ENCODE assay signal across 10 mouse cellular contexts in the genomic region with DNA sequence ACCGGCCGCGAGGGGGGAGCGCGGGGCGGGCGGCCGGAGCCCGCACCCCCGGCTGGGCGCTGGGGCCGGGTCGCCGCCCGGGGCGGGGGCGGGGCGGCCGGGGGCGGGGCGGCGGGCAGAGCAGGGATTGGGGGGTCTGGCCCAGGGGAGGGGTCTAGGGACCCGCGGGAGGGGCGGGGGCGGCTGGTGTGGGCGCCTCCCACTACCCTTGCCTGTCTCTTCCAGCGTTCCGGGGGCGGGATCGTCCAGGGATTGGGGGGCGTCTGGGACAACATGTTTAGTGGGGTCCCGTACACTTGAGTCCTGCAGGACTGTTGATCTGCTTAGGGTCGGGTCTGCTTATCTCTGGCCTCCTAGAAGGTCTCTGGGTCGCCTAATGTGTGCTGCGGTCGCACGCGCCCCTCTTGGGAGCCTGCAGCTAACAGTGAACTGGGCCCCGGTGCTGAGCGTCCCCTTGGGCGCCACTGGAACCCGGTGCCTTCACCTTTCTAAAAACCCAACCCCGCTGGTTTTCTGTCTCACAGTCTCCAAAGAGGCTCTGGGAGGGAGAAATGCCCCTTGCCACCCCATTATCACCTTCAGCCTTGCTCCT. TPM values are rescaled to one million over a fixed set of nuclear protein-coding genes. Genes with fewer than 3 reads are reported as not detected.
DNase-seq lines count a peak whose midpoint lies in the region; ATAC-seq and TF ChIP-seq lines count a peak whose summit lies in the region.
"Had no signal": no experiment of that assay in that cellular context is flagged by ENCODE, and none has a peak within 500 bp of the region (broad histone marks: within the 10 kb centered on the region; RNA-seq: fewer than 3 reads in every experiment).

No protein-coding gene starts in this region.

- DNase-seq in lung, postnatal 25 days (ENCODE audit: low spot score) = no peak
- DNase-seq in stomach, postnatal 0 days (ENCODE audit: low spot score) = no peak
- DNase-seq in B cell, adult 2 months = no peak
- no peak for DNase-seq in layer of hippocampus, adult 18-20 months (ENCODE audit: low spot score in 2 of 2)
- DNase-seq: cerebellum, adult 9-11 months; gastrocnemius, postnatal 14 days had no signal

- WGBS in lung, embryonic 15.5 days = 2% methylated on average over 21 of the region's 44 CpGs
- WGBS in forebrain, embryonic 16.5 days = 3% methylated on average over 20 of the region's 44 CpGs
- WGBS in liver, embryonic 12.5 days (ENCODE audit: insufficient replicate concordance) = under 1% methylated on average over 17 of the region's 44 CpGs
- 7% methylated on average over 13 of the region's 44 CpGs for WGBS in stomach, postnatal 0 days

- no peak for ATAC-seq in lung, embryonic 15.5 days (ENCODE audit: borderline replicate concordance, extremely low read depth, low FRiP score, low TSS enrichment)
- ATAC-seq in forebrain, embryonic 16.5 days = no peak
- ATAC-seq in liver, embryonic 12.5 days = no peak
- no peak for ATAC-seq in stomach, postnatal 0 days (ENCODE audit: low FRiP score, low TSS enrichment)

- H3K9ac ChIP-seq in lung, embryonic 15.5 days = no peak overlapping the region
- H3K9ac ChIP-seq in forebrain, embryonic 16.5 days (replicated peaks; ENCODE audit: low read depth, low read length) = no peak overlapping the region
- no peak overlapping the region for H3K9ac ChIP-seq in liver, embryonic 12.5 days
- no peak overlapping the region for H3K9ac ChIP-seq in stomach, postnatal 0 days (ENCODE audit: low read length)

- peak overlapping the region; percentile 93 for H3K4me2 ChIP-seq in lung, embryonic 15.5 days
- H3K4me2 ChIP-seq in forebrain, embryonic 16.5 days (ENCODE audit: low read length) = peak overlapping the region; percentile 64
- H3K4me2 ChIP-seq in liver, embryonic 12.5 days = peak overlapping the region; percentile 68
- peak overlapping the region; percentile 72 for H3K4me2 ChIP-seq in stomach, postnatal 0 days (replicated peaks; ENCODE audit: low read depth)

- TF ChIP-seq EP300 in stomach, postnatal 0 days (optimal IDR thresholded peaks at IDR 0.05) = no peak

- H3K36me3 ChIP-seq in lung, embryonic 15.5 days = no peaks in the 10 kb centered on the region
- H3K36me3 ChIP-seq in forebrain, embryonic 16.5 days (ENCODE audit: control insufficient read depth, insufficient read depth) = no peaks in the 10 kb centered on the region
- H3K36me3 ChIP-seq in liver, embryonic 12.5 days = peaks cover 6% of the 10 kb centered on the region
- H3K36me3 ChIP-seq in stomach, postnatal 0 days (ENCODE audit: control insufficient read depth, insufficient read depth, low read length) = no peaks in the 10 kb centered on the region

- no peak for TF ChIP-seq CTCF in stomach, postnatal 0 days (IDR thresholded peaks at IDR 0.05; ENCODE audit: low read depth)

- H3K4me1 ChIP-seq in lung, embryonic 15.5 days = peaks cover 42% of the 10 kb centered on the region
- peaks cover 28% of the 10 kb centered on the region for H3K4me1 ChIP-seq in forebrain, embryonic 16.5 days (replicated peaks; ENCODE audit: control insufficient read depth, insufficient read depth, low read length)
- H3K4me1 ChIP-seq in liver, embryonic 12.5 days = peaks cover 48% of the 10 kb centered on the region
- no peaks in the 10 kb centered on the region; the same call in 1 of the 2 replicates for H3K4me1 ChIP-seq in stomach, postnatal 0 days (replicated peaks; ENCODE audit: control insufficient read depth, insufficient read depth)

- peak overlapping the region; percentile 46 for H3K4me3 ChIP-seq in lung, embryonic 15.5 days
- H3K4me3 ChIP-seq in forebrain, embryonic 16.5 days (replicated peaks; ENCODE audit: low read length) = peak overlapping the region; percentile 40
- H3K4me3 ChIP-seq in liver, embryonic 12.5 days = peak overlapping the region; percentile 46
- H3K4me3 ChIP-seq in stomach, postnatal 0 days (ENCODE audit: low read depth, low read length) = peak overlapping the region; percentile 46

- H3K27ac ChIP-seq in lung, embryonic 15.5 days = no peak overlapping the region
- H3K27ac ChIP-seq in forebrain, embryonic 16.5 days (ENCODE audit: low read length) = no peak overlapping the region
- H3K27ac ChIP-seq in liver, embryonic 12.5 days = no peak overlapping the region
- H3K27ac ChIP-seq in stomach, postnatal 0 days (replicated peaks) = no peak overlapping the region

- H3K9me3 ChIP-seq in lung, embryonic 15.5 days = no peaks in the 10 kb centered on the region
- H3K9me3 ChIP-seq in forebrain, embryonic 16.5 days (ENCODE audit: control insufficient read depth, low read length) = no peaks in the 10 kb centered on the region
- H3K9me3 ChIP-seq in liver, embryonic 12.5 days (replicated peaks) = no peaks in the 10 kb centered on the region
- H3K9me3 ChIP-seq in stomach, postnatal 0 days (ENCODE audit: control insufficient read depth, low read length) = no peaks in the 10 kb centered on the region

- peaks cover 83% of the 10 kb centered on the region for H3K27me3 ChIP-seq in lung, embryonic 15.5 days
- H3K27me3 ChIP-seq in forebrain, embryonic 16.5 days (replicated peaks; ENCODE audit: control insufficient read depth, insufficient read depth, low read length) = peaks cover 70% of the 10 kb centered on the region
- H3K27me3 ChIP-seq in liver, embryonic 12.5 days (replicated peaks) = peaks cover 91% of the 10 kb centered on the region
- H3K27me3 ChIP-seq in stomach, postnatal 0 days (ENCODE audit: control insufficient read depth, insufficient read depth, low read length) = peaks cover 28% of the 10 kb centered on the region; the same call in 1 of the 2 replicates

RNA-seq across cellular contexts. Expression of gene Fgf8, which starts 0.4 kb away (rescaled TPM):
- not detected in 2 replicates for polyA plus RNA-seq in lung, embryonic 15.5 days (2015; fragmentation: Nextera tagmentation; extraction: Ambion mirVana)
- polyA plus RNA-seq in forebrain, embryonic 16.5 days (2015; fragmentation: Nextera tagmentation; extraction: Ambion mirVana) = 0.31 and 0.43 TPM in 2 replicates
- not detected in 2 replicates for polyA plus RNA-seq in liver, embryonic 12.5 days (2016; fragmentation: Nextera tagmentation; extraction: Ambion mirVana)
- not detected in 2 replicates for polyA plus RNA-seq in stomach, postnatal 0 days (2015; fragmentation: Nextera tagmentation; extraction: Ambion mirVana)
- total RNA-seq in layer of hippocampus, adult 18-20 months (2021) = not detected
- total RNA-seq: gastrocnemius, postnatal 14 days; liver, adult 2 months had no signal
- polyA plus RNA-seq: liver, adult 2 months had no signal

RNA-seq across cellular contexts. Expression of gene Npm3, which starts 6.3 kb away (rescaled TPM):
- 17.0 and 17.2 TPM in 2 replicates for polyA plus RNA-seq in lung, embryonic 15.5 days (2015; fragmentation: Nextera tagmentation; extraction: Ambion mirVana)
- polyA plus RNA-seq in forebrain, embryonic 16.5 days (2015; fragmentation: Nextera tagmentation; extraction: Ambion mirVana) = 6.7 and 10.6 TPM in 2 replicates
- polyA plus RNA-seq in liver, embryonic 12.5 days (2016; fragmentation: Nextera tagmentation; extraction: Ambion mirVana) = 13.7 and 14.8 TPM in 2 replicates
- 9.9 and 10.9 TPM in 2 replicates for polyA plus RNA-seq in stomach, postnatal 0 days (2015; fragmentation: Nextera tagmentation; extraction: Ambion mirVana)
- total RNA-seq in layer of hippocampus, adult 18-20 months (2021) = 10 to 100 TPM in 1 of 2 experiments, 1 to 10 TPM in 1; 9.6 to 11.3 TPM

RNA-seq across cellular contexts. Expression of gene Mgea5, which starts 40.6 kb away (rescaled TPM):
- polyA plus RNA-seq in lung, embryonic 15.5 days (2015; fragmentation: Nextera tagmentation; extraction: Ambion mirVana) = 44.7 and 51.9 TPM in 2 replicates
- 77.0 and 90.5 TPM in 2 replicates for polyA plus RNA-seq in forebrain, embryonic 16.5 days (2015; fragmentation: Nextera tagmentation; extraction: Ambion mirVana)
- 34.8 and 37.9 TPM in 2 replicates for polyA plus RNA-seq in liver, embryonic 12.5 days (2016; fragmentation: Nextera tagmentation; extraction: Ambion mirVana)
- 16.5 and 19.0 TPM in 2 replicates for polyA plus RNA-seq in stomach, postnatal 0 days (2015; fragmentation: Nextera tagmentation; extraction: Ambion mirVana)
- 100 to 1,000 TPM; 153 to 160 TPM for total RNA-seq in layer of hippocampus, adult 18-20 months (2021)
